Mouse (Mus musculus) myocyte (in vitro differentiated cells): ENCODE data around the gene Mrpl58.

ENCODE experiments used
- POLR2A ChIP-seq: IDR thresholded peaks from one replicate; pipeline ENCODE4 v1.6.1; 2011; ENCODE audit warnings: low read depth, mild to moderate bottlenecking, control low read depth, moderate library complexity; ENCODE audit not compliant: insufficient read length
- REST ChIP-seq: IDR thresholded peaks from one replicate; pipeline ENCODE4 v1.6.1; 2011; ENCODE audit warnings: mild to moderate bottlenecking, control low read depth, moderate library complexity; ENCODE audit not compliant: insufficient read depth, insufficient read length
- TCF3 ChIP-seq: IDR thresholded peaks from one replicate; pipeline ENCODE4 v1.6.1; 2011; ENCODE audit warnings: low read depth, control low read depth; ENCODE audit not compliant: insufficient read length
- USF1 ChIP-seq: IDR thresholded peaks from one replicate; pipeline ENCODE4 v1.6.1; 2011; ENCODE audit warnings: low read depth, mild to moderate bottlenecking, control low read depth, moderate library complexity

- TF ChIP-seq POLR2A = no peak
- no peak for TF ChIP-seq REST
- TF ChIP-seq USF1 = no peak
- TF ChIP-seq TCF3 = no peak
These were observed 31.5 kb upstream of the Mrpl58 start for GRCm38 (mm10) chr11:115372015-115372414.
